Mouse (Mus musculus) kidney, adult 2 months (tissue): Measurements from ENCODE around the gene Chrm3. TPM values are rescaled to one million over a fixed set of nuclear protein-coding genes. Genes with fewer than 3 reads are reported as not detected.

Experiments used
- DNase-seq: peaks from one replicate; pipeline ENCODE4 v3.0.0; 2021
- H3K27ac ChIP-seq: fragments of 200-500 bp; 2 replicates; pipeline ENCODE4 v1.5.1; 2012; ENCODE audit warnings: low read depth, low read length, control low read depth, inconsistent platforms; ENCODE audit not compliant: insufficient read depth
- H3K27me3 ChIP-seq: fragments of 200-500 bp; replicated peaks from 2 replicates; pipeline ENCODE4 v1.6.1; 2012; ENCODE audit warnings: mild to moderate bottlenecking, moderate library complexity, low read length, inconsistent platforms; ENCODE audit not compliant: control insufficient read depth, insufficient read depth
- H3K36me3 ChIP-seq: fragments of 200-500 bp; 2 replicates; pipeline ENCODE4 v1.6.1; 2012; ENCODE audit warnings: mild to moderate bottlenecking, moderate library complexity, low read length, inconsistent platforms; ENCODE audit not compliant: control insufficient read depth, insufficient read depth
- H3K4me1 ChIP-seq: fragments of 200-500 bp; 2 replicates; pipeline ENCODE4 v1.6.1; 2011; ENCODE audit warnings: low read length; ENCODE audit not compliant: control insufficient read depth, insufficient read depth
- H3K4me3 ChIP-seq: fragments of 200-500 bp; 2 replicates; pipeline ENCODE4 v1.5.1; 2011; ENCODE audit warnings: mild to moderate bottlenecking, low read depth, low read length, control low read depth; ENCODE audit not compliant: insufficient read depth
- CTCF ChIP-seq: fragments of 200-500 bp; conservative IDR thresholded peaks from 2 replicates; pipeline ENCODE4 v1.5.1; 2011; ENCODE audit warnings: low read depth, mild to moderate bottlenecking, control low read depth, low read length, moderate library complexity, mixed read lengths; ENCODE audit not compliant: insufficient read depth, insufficient read length
- POLR2A ChIP-seq: fragments of 200-500 bp; IDR thresholded peaks from one replicate; pipeline ENCODE4 v1.6.1; 2011; ENCODE audit warnings: low read depth, low read length, control low read depth
- WGBS: fragments of 180-500 bp; shearing (Covaris S2); methylation state at CpG from one replicate; pipeline ENCODE4 v1.1.7; 2018; 5-methylcytosine and 5-hydroxymethylcytosine counted together
- polyA plus RNA-seq: library from polyadenylated mRNA; depleted of rRNA; stranded (reverse); fragments of >200 nt; gene quantifications from 2 replicates; pipeline ENCODE4 v1.2.3, GENCODE M21; 2012

Gene Chrm3
- polyA plus RNA-seq, 1 experiment: 3.1 TPM

DNA sequence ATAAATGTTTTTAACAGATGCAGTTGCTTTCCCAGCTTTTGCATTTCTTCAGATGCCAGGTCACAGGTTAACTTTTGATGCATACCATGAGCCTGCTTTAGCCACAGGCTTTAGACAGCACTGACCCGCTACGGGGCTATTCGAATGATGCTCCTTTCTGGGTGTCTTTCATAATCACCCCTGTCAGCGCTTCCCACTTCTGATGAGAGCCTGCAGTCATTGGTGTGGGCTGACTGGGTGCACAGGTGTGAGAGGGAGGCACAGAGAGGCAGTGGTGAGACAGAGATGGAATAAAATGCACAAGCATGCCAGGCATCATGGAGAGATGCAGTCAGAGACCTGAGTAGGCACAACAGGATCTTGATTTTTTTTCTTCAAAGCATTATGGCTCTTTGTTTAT lies 221.8 kb downstream of the Chrm3 start:
- DNase-seq: no peak
- Histone ChIP-seq H3K27ac (no peak overlapping the region), H3K27me3 (no peaks in the 10 kb centered on the region), H3K4me3 (no peak overlapping the region), H3K4me1 (no peaks in the 10 kb centered on the region), H3K36me3 (no peaks in the 10 kb centered on the region)
- TF ChIP-seq CTCF: no peak
- TF ChIP-seq POLR2A: no peak
- 88% methylated on average over 4 of the region's 4 CpGs for WGBS

GRCm38 (mm10) chr13:10131064-10131463 lies 229.6 kb downstream of the Chrm3 start:
- Histone ChIP-seq H3K27me3 (no peaks in the 10 kb centered on the region), H3K36me3 (no peaks in the 10 kb centered on the region), H3K4me3 (no peak overlapping the region), H3K27ac (no peak overlapping the region), H3K4me1 (no peaks in the 10 kb centered on the region)
- 58% methylated on average over 2 of the region's 2 CpGs for WGBS
- TF ChIP-seq POLR2A: no peak
- no peak for TF ChIP-seq CTCF
- no peak for DNase-seq

DNA sequence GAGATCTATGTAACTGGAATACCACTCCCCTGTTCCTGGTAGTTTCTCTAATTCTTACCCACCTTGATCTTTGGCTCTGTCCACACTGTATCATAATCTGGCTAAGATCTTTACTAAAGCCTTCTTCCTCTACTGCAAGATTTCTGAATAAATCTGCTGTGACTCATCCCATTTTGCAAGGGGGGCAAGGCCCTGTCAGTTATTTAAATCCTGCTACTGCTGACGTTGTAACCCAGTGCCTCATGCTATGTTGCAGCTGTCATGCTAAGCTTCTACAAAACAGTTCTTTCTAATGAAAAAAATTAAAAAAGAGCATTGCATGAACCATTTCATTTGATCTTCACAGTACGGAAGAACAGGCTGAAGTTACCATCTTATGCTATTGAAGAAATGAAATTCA lies 248.4 kb downstream of the Chrm3 start:
- TF ChIP-seq CTCF (no peak), POLR2A (no peak)
- H3K4me3 ChIP-seq: no peak overlapping the region
- no peak for DNase-seq
- H3K27ac ChIP-seq: no peak overlapping the region
- H3K36me3 ChIP-seq: no peaks in the 10 kb centered on the region
- 0 out of 2 replicates have a peak, but pooled peaks cover 2% of the 10 kb centered on the region for H3K4me1 ChIP-seq
- H3K27me3 ChIP-seq: no peaks in the 10 kb centered on the region
- 49% methylated on average over 2 of the region's 2 CpGs for WGBS

GRCm38 (mm10) chr13:10109542-10109941 lies 251.1 kb downstream of the Chrm3 start:
- no peak for TF ChIP-seq CTCF
- TF ChIP-seq POLR2A: no peak
- 40% methylated on average over 1 of the region's 1 CpGs for WGBS
- Histone ChIP-seq H3K27ac (peak overlapping the region; percentile 76; the same call in 1 of the 2 replicates), H3K36me3 (no peaks in the 10 kb centered on the region), H3K4me1 (0 out of 2 replicates have a peak, but pooled peaks cover 2% of the 10 kb centered on the region), H3K27me3 (no peaks in the 10 kb centered on the region), H3K4me3 (no peak overlapping the region)
- DNase-seq: peak; percentile 83

GRCm38 (mm10) chr13:10107331-10107730 lies 253.3 kb downstream of the Chrm3 start:
- no peak for DNase-seq
- 80% methylated on average over 7 of the region's 7 CpGs for WGBS
- TF ChIP-seq CTCF (no peak), POLR2A (no peak)
- Histone ChIP-seq H3K27ac (no peak overlapping the region), H3K4me1 (0 out of 2 replicates have a peak, but pooled peaks cover 2% of the 10 kb centered on the region), H3K36me3 (no peaks in the 10 kb centered on the region), H3K27me3 (no peaks in the 10 kb centered on the region), H3K4me3 (no peak overlapping the region)

GRCm38 (mm10) chr13:10090778-10091177 lies 269.9 kb downstream of the Chrm3 start:
- Histone ChIP-seq H3K36me3 (no peaks in the 10 kb centered on the region), H3K4me3 (no peak overlapping the region), H3K27me3 (no peaks in the 10 kb centered on the region), H3K27ac (no peak overlapping the region), H3K4me1 (no peaks in the 10 kb centered on the region)
- no peak for TF ChIP-seq POLR2A
- TF ChIP-seq CTCF: no peak
- no peak for DNase-seq
- WGBS: 82% methylated on average over 4 of the region's 4 CpGs

GRCm38 (mm10) chr13:10086336-10086735 lies 274.3 kb downstream of the Chrm3 start:
- Histone ChIP-seq H3K27ac (no peak overlapping the region), H3K27me3 (no peaks in the 10 kb centered on the region), H3K36me3 (no peaks in the 10 kb centered on the region), H3K4me3 (no peak overlapping the region), H3K4me1 (no peaks in the 10 kb centered on the region)
- 71% methylated on average over 6 of the region's 6 CpGs for WGBS
- TF ChIP-seq POLR2A (no peak), CTCF (no peak)
- DNase-seq: peak; percentile 43

- Histone ChIP-seq H3K4me1 (no peaks in the 10 kb centered on the region), H3K27ac (no peak overlapping the region), H3K27me3 (no peaks in the 10 kb centered on the region), H3K36me3 (no peaks in the 10 kb centered on the region), H3K4me3 (no peak overlapping the region)
- peak; percentile 71 for DNase-seq
- TF ChIP-seq POLR2A: no peak
- no peak for TF ChIP-seq CTCF
- WGBS: 67% methylated on average over 6 of the region's 6 CpGs
Measured at GRCm38 (mm10) chr13:10081896-10082426, 278.7 kb downstream of the Chrm3 start.
